Mouse (Mus musculus) retina, embryonic 14.5 days (tissue): ENCODE measurements around the gene Ccl3.

ENCODE experiments used
- DNase-seq: peaks from one replicate; pipeline ENCODE4 v3.0.0-alpha.2; 2015; ENCODE audit warnings: low spot score

Gene Ccl3

DNA sequence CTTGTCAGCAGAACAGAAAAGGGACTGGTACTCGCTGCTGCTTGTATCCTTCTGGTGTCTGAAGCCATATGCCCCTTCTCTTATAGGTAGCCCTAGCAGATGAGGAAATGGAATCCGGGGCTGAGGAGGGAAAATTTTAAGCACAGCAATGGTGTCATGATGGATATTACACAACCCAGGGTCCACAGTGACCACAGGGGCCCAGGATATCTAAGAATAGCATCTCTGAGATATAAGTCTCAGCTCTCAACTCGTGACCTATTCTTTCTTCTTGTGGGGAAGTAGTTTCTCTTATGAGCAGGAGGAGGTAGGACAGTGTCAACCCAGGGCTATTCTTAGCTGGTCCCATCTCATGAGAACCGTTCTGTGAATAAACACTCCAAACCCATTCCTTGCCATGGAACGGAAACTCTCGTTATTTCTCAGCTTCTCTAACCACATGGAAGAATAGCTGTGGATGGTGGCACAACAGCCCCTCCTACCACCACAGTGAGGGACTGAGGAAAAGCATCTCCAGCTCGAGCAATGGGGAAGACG, at the start of gene Ccl3:
TSS of gene Ccl3 (minus strand) at position 51 of the 537 bp plus-strand sequence.
- DNase-seq: no peak

DNA sequence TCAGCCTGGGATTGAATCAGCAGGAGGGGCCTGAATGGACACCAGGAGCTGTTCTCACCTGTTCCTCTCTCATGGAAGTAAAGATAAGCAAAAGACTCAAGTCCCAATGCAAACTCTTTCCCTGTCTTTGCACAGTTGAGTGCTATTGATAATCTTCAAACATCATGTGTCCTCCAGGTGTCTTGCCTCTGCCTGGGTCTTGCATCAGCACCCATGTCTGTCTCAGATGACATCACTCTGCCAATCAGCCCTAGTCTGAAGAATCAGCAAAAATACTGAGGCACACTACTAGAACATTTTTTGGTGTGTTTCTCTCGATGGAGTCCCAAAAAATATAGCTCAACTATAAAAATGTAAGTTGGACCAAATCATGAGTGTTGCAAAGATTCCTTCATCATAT, 42.9 kb upstream of the Ccl3 start:
- no peak for DNase-seq

- DNase-seq: no peak
Measured at GRCm38 (mm10) chr11:83689918-83690317, 40.8 kb upstream of the Ccl3 start.

GRCm38 (mm10) chr11:83675665-83676064, 26.5 kb upstream of the Ccl3 start:
- DNase-seq: no peak

- DNase-seq: no peak
Measured at GRCm38 (mm10) chr11:83671743-83672142, 22.6 kb upstream of the Ccl3 start.

GRCm38 (mm10) chr11:83663532-83663931, 14.4 kb upstream of the Ccl3 start:
- no peak for DNase-seq

GRCm38 (mm10) chr11:83662204-83662603, 13.0 kb upstream of the Ccl3 start, which contains the start of gene Ccl4:
Gene Ccl4 (plus strand): TSS chr11:83662584.
- no peak for DNase-seq

DNA sequence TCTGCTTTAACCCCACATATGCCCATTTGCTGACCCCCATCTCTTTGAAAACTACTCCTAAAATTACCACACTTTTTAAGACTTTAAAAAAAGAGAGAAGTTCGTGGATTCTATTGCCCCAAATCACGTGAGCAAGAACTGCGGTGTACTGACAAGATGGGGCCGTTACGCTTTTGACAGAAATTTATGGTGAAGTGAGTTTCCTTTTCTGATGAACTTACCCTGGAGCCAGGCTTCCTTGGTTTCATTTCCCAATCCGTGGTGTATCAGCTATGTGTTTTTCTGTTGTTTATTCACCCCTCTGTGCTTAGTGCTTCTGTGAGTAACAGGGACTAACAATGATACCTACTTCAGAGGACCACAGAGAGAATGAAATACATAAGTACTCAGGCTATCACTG, 9.6 kb upstream of the Ccl3 start:
- no peak for DNase-seq

DNA sequence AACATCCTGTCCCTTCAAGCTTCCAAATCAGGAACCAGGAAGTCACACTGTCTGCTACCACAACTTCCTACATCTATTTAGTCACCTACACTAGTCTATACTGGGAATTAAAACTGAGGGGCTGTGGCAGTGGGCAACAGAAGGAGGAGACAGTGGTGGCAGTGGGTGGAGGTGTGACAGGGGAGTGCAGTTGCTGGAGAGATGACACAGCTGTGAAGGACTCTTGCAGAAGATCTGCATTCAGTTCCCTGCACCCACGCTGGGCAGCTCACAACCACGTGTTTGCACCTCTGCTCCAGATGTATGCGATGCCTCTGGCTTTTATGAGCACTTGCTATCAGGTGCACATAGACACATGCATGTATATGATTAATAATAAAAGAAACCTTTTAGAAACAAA, 8.4 kb upstream of the Ccl3 start:
- DNase-seq: no peak

DNA sequence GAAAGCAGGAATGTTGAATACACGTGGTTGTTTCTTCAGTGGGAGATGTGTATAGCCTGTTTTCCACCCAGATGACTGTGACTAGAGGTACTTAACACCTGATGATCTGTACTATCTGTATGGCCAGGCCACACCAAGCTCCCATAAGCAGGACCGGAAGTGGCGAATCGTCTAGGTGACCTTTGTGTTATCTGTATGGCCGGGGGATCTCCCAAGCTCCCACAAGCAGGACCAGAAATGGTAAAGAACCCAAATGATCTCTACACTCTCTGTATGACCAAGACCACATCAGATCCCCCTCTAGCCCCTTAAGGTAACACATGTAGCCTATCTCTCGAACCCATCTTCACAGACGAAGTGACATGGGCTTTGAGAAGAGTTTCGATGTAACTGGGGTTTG, 5.5 kb upstream of the Ccl3 start:
- DNase-seq: no peak

- DNase-seq: no peak
Measured at GRCm38 (mm10) chr11:83646356-83647149, 2.6 kb downstream of the Ccl3 start.

GRCm38 (mm10) chr11:83645521-83645920, 3.6 kb downstream of the Ccl3 start, which contains the start of gene Rpl9-ps1:
Gene Rpl9-ps1 (minus strand): TSS chr11:83645621.
- no peak for DNase-seq

- no peak for DNase-seq
Measured at GRCm38 (mm10) chr11:83641216-83641615, 7.9 kb downstream of the Ccl3 start.

DNA sequence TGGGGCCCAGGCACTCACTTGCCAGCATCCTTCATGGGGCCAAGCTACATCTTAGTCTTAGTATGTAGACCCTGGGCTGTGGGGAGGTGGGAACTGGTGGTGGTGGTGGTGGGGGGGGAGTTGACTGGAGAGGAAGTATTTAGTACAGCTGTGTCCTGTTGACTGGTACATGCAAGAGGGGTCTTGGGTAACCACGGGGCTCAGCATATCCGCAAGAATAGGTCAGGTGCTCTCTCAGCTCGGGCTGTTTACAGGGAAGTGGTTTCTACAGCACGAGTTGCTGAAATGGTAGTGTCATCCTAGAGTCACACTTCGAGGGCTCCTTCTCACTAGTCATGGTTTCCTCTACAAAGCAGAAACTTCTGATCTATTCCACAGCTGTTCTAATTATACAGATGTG, 9.0 kb downstream of the Ccl3 start:
- DNase-seq: no peak

- DNase-seq: peak; percentile 6
Measured at GRCm38 (mm10) chr11:83639533-83639932, 9.6 kb downstream of the Ccl3 start.

DNA sequence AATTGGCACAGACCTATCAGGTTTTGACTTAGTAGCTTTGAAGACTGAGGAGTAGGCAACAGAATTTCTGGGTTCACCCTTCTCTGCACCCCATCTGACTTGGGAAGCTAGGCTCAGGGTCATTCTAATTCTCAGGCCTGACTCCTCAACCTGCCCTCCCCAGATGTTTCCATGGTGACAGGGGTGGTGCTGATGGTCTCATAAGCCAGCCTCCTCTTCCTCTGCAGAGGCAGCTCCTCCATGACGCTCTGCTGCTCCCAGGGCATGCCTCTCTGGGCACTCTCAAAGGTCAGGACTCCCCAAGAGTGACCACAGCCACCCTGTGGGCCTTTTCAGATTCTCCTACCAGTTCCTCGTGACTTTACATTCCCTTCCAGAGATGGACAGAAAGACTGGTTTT, 10.2 kb downstream of the Ccl3 start:
- no peak for DNase-seq

GRCm38 (mm10) chr11:83636742-83637235, 12.4 kb downstream of the Ccl3 start:
- no peak for DNase-seq

GRCm38 (mm10) chr11:83634898-83635297, 14.3 kb downstream of the Ccl3 start:
- DNase-seq: no peak

- peak; percentile 22 for DNase-seq
Measured at GRCm38 (mm10) chr11:83634425-83634824, 14.7 kb downstream of the Ccl3 start.

DNA sequence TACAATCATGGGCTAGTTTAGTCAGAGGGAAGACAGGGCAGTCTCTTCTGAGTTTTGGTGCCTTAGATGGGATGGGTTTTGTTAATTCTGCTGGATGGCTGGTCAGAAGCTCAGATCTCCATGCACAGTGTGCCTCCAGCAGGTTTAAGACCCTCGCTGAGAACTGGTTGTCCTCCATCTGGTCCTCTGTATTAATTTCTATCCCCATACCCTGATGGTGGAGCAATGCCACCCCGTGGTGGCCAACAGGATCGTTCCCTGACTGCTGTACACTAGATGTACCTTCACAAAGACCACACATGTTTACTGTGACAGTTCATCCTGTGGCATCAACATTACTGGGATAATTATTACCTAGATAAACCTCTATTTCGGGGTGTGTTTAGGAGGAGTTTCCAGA, 16.4 kb downstream of the Ccl3 start:
- no peak for DNase-seq

GRCm38 (mm10) chr11:83631065-83631464, 18.1 kb downstream of the Ccl3 start:
- DNase-seq: no peak

- DNase-seq: no peak
Measured at GRCm38 (mm10) chr11:83630630-83631029, 18.5 kb downstream of the Ccl3 start.

- DNase-seq: no peak
Measured at GRCm38 (mm10) chr11:83628808-83629207, 20.3 kb downstream of the Ccl3 start.

DNA sequence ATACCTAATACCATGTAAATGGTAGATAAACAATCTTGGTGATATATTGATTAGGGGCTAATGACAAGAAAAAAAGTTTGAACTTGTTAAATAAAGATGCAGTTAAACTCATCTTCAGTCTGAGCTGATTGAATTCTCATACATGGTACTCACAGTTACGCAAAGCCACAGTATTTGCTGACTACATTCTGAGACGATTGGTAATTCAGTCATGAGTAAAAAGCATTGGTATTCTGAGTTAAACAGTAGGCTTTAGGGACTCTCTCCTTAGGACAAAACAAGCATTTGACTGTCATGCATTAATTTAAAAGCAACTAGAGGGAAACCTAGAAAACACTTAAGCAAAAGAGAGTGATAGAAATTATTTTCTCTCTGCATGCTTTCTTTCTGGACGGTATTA, 25.6 kb downstream of the Ccl3 start:
- no peak for DNase-seq
